Mouse (Mus musculus): Measurements from ENCODE around the gene Ptk7.

GRCm38 (mm10) chr17:46521174-46521573 lies 108.1 kb downstream of the Ptk7 start:
- TF ChIP-seq CTCF (IDR thresholded peaks at IDR 0.05; ENCODE audit: extremely low read depth, insufficient read length, insufficient replicate concordance, low read depth, low read length) = no peak
- no peak for TF ChIP-seq POLR2A (IDR thresholded peaks at IDR 0.05; ENCODE audit: low read depth, low read length)

Data from small intestine, adult 2 months (tissue).